Mouse (Mus musculus) gastrocnemius, adult 18-20 months (tissue): Measurements from ENCODE around the gene Krt76. TPM values are rescaled to one million over a fixed set of nuclear protein-coding genes. Genes with fewer than 3 reads are reported as not detected.

Experiments
- DNase-seq: peaks from one replicate; pipeline ENCODE4 v3.0.0; 2021; ENCODE audit warnings: low spot score
- microRNA-seq: library from miRNA; unstranded; fragments of <30 nt; microRNA quantifications from one replicate; pipeline ENCODE4 v1.2.0, GENCODE M21; 2021
- total RNA-seq, 2 experiments: library from RNA; stranded (reverse); gene quantifications; 2 replicates each; pipeline ENCODE4 v1.2.3; 2021

Krt76 gene
- total RNA-seq, 2 experiments from 2014 or later, result not detected

- DNase-seq, result no peak
These were observed 32.1 kb downstream of the Krt76 start for GRCm38 (mm10) chr15:101860421-101861130.

- DNase-seq, result peak; percentile 10
These were observed 33.0 kb downstream of the Krt76 start for GRCm38 (mm10) chr15:101859735-101860170.

- no peak for DNase-seq
These were observed 33.9 kb downstream of the Krt76 start for GRCm38 (mm10) chr15:101858673-101859425.

- DNase-seq, result no peak
These were observed 36.0 kb downstream of the Krt76 start for GRCm38 (mm10) chr15:101856696-101857095.

GRCm38 (mm10) chr15:101855732-101856131 lies 37.0 kb downstream of the Krt76 start:
- DNase-seq, result no peak

- DNase-seq, result no peak
These were observed 38.4 kb downstream of the Krt76 start for GRCm38 (mm10) chr15:101854294-101854693.

- no peak for DNase-seq
These were observed 40.1 kb downstream of the Krt76 start for GRCm38 (mm10) chr15:101852571-101852970.

GRCm38 (mm10) chr15:101850694-101851093 lies 42.0 kb downstream of the Krt76 start, which contains the start of gene Krt1:
Gene Krt1 (minus strand): TSS chr15:101850794.
- DNase-seq, result no peak

- no peak for DNase-seq
These were observed 46.7 kb downstream of the Krt76 start for GRCm38 (mm10) chr15:101845971-101846403.

GRCm38 (mm10) chr15:101843192-101843591 lies 49.5 kb downstream of the Krt76 start:
- no peak for DNase-seq

- DNase-seq, result no peak
These were observed 57.9 kb downstream of the Krt76 start for GRCm38 (mm10) chr15:101834784-101835328.

Small RNAs within 50 kb of the gene (microRNA-seq; reads per million reads assigned to microRNA genes)
- gene Gm44356, result not detected

Other genes starting within 250 kb of the Krt76 start
- not detected for gene Gm5478, start 245.5 kb downstream of the Krt76 start, total RNA-seq
- gene Krt6b, start 212.6 kb downstream of the Krt76 start, total RNA-seq, result not detected
- gene Krt6a, start 198.6 kb downstream of the Krt76 start, total RNA-seq, result not detected
- under 1 TPM in 1 of 2 experiments, not detected in 1; 0.09 TPM for gene Krt5, start 180.0 kb downstream of the Krt76 start, total RNA-seq
- gene Krt71, start 149.8 kb downstream of the Krt76 start, total RNA-seq, result under 1 TPM in 1 of 2 experiments, not detected in 1; 0.14 TPM
- not detected for gene Krt72, start 106.5 kb downstream of the Krt76 start, total RNA-seq
- gene Krt73, start 90.6 kb downstream of the Krt76 start, total RNA-seq, result not detected
- not detected for gene Krt2, start 74.8 kb downstream of the Krt76 start, total RNA-seq
- gene Krt1, start 42.1 kb downstream of the Krt76 start, total RNA-seq, result not detected
- gene Krt77, start 23.2 kb downstream of the Krt76 start, total RNA-seq, result not detected
- not detected for gene Krt4, start 31.8 kb upstream of the Krt76 start, total RNA-seq
- gene Krt79, start 47.4 kb upstream of the Krt76 start, total RNA-seq, result under 1 TPM in 1 of 2 experiments, not detected in 1; 0.28 TPM
- not detected for gene Krt78, start 61.4 kb upstream of the Krt76 start, total RNA-seq
- gene Krt8, start 111.6 kb upstream of the Krt76 start, total RNA-seq, result under 1 TPM; 0.16 to 0.21 TPM
- gene Krt18, start 135.3 kb upstream of the Krt76 start, total RNA-seq, result 1 to 10 TPM in 1 of 2 experiments, under 1 TPM in 1; 0.48 to 1.1 TPM
- 100 to 1,000 TPM; 224 to 227 TPM for gene Eif4b, start 180.9 kb upstream of the Krt76 start, total RNA-seq
- gene Tns2, start 207.5 kb upstream of the Krt76 start, total RNA-seq, result 10 to 100 TPM; 31.3 to 31.6 TPM
- 1 to 10 TPM; 4.9 to 7.7 TPM for gene Spryd3, start 243.3 kb upstream of the Krt76 start, total RNA-seq